Mouse (Mus musculus) spleen, adult 2 months (tissue): ENCODE results near the gene Clec4a2.

ENCODE experiments used
- CTCF ChIP-seq: fragments of 200-500 bp; IDR thresholded peaks from 2 replicates; pipeline ENCODE4 v1.5.1; 2011; ENCODE audit warnings: mild to moderate bottlenecking, inconsistent platforms; ENCODE audit not compliant: insufficient read depth, insufficient read length, insufficient replicate concordance; ENCODE audit errors: extremely low read depth
- POLR2A ChIP-seq: fragments of 200-500 bp; IDR thresholded peaks from 2 replicates; pipeline ENCODE4 v1.6.1; 2011; ENCODE audit warnings: low read depth, low read length, inconsistent platforms

DNA sequence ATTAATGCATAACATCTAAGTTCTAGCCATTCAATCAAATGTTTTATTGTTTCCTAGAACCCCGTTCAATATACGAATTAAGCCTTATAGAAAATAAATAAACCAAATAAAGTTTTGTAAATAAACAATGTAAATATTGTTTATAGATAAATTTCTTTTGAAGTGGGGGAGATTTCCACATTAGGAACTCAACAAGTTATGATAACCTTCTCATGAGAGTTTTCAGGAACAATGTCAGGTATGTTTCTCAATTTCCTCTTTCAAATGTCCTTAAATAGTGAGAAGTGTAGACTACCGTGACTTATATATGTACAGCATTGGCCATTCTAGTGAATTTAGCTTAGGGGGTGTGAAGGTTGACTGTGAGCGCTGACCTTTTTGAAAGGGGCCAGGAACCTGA is 66.4 kb downstream of the Clec4a2 start, which contains the start of gene Clec4b2:
- TF ChIP-seq CTCF: no peak
- no peak for TF ChIP-seq POLR2A
